Mouse (Mus musculus): ENCODE measurements around the gene Rnf227. TPM values are rescaled to one million over a fixed set of nuclear protein-coding genes. Genes with fewer than 3 reads are reported as not detected.
A peak's percentile ranks its signal among the peaks of the same experiment; 100 is the strongest.

Gene Rnf227
- polyA plus RNA-seq, 1 experiment from 2014 or later, result 34.9 TPM

DNA sequence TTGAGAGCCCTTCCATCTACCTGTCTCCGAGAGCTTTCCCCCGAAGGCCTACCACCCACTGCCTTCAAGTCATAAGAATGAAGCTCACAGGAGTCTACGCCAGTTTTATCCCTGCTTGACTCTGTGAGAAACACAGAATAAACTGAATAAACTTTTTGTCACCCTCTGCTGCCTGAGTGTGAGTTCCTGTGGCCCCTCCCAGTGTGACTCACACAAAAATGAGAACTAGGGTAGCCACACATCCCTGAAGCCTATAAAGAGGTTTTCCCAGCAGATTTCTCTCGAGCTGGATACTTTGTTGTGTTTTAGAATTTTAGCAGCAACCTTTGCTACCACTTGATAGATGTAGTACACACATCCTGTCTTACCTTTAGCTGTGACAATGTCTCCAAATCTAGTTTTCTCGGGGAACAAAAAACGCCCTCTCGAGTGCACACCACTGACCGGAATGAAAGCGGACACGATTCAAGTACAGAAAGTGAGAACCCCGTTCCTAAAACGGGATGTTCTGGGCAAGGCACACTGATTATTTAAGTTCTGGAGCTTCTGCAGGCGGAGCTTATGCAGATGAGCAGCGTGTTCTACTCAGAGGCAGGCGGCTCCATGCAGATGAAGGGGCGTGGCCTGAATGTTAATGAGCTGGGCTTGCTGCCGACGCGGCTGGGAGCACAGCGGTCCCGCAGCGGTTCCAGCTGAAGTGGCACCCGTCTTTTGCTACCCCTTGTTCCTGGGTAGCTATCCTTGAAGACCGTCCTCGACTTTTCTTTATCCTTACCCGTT lies 14.4 kb upstream of the Rnf227 start, which contains the start of gene Kcnab3:
TSS of gene Kcnab3 (plus strand) at position 631 of the 780 bp plus-strand sequence.
- no peaks in the 10 kb centered on the region for H3K9me3 ChIP-seq (ENCODE audit: control insufficient read depth, low read length)
- peak within 1 kb of the TSS; percentile 46 for H3K4me3 ChIP-seq (ENCODE audit: low read depth, low read length)
- peak within 1 kb of the TSS; percentile 93 for H3K4me2 ChIP-seq (replicated peaks; ENCODE audit: low read depth, low read length)
- ATAC-seq (ENCODE audit: low FRiP score) (peak; percentile 60; the same call in 1 of the 2 replicates), DNase-seq (ENCODE audit: low spot score) (peak; percentile 89)
- peaks cover 13% of the 10 kb centered on the region for H3K27me3 ChIP-seq (ENCODE audit: control insufficient read depth, insufficient read depth, low read length)
- H3K36me3 ChIP-seq (ENCODE audit: control insufficient read depth, insufficient read depth, low read length), result no peaks in the 10 kb centered on the region
- 12% methylated on average over 26 of the region's 26 CpGs for WGBS
- peaks cover 10% of the 10 kb centered on the region for H3K4me1 ChIP-seq (replicated peaks; ENCODE audit: control insufficient read depth, insufficient read depth, low read length)
- peak within 1 kb of the TSS; percentile 62 for H3K9ac ChIP-seq (ENCODE audit: low read depth, low read length)
- H3K27ac ChIP-seq (ENCODE audit: low read depth, low read length), result no peak within 1 kb of the TSS

DNA sequence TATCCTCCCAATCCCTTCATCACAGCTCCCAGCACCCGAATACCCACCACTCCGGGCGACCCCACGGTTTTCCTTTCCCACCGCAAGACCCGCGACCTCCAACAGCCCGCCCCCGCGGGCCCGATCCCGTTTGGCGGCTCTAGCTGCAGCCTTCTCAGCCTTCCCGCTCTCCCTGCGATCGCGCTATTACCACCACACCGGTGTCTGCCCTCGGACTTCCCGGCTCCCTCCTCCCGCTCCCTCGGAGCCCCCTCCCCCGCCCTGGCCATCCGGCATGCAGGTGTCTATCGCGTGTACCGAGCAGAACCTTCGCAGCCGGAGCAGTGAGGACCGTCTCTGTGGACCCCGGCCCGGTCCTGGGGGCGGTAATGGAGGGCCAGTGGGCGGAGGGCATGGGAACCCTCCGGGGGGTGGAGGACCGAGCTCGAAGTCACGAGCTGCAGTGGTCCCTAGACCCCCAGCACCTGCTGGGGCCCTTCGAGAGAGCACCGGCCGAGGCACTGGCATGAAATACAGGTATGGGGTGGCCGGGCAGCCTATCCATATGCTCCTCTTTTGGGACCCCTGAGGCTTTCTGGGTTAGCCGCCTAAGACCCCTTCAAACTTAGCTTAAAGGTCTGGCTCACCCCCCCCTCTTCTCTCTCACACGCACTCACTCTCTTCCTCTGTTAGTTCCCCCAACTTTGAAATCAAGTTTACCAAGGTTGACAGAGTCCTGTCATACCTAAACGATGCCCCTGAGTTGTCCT lies 13.7 kb upstream of the Rnf227 start:
- H3K4me1 ChIP-seq (replicated peaks; ENCODE audit: control insufficient read depth, insufficient read depth, low read length), result peaks cover 12% of the 10 kb centered on the region
- no peak overlapping the region for H3K27ac ChIP-seq (ENCODE audit: low read depth, low read length)

DNA sequence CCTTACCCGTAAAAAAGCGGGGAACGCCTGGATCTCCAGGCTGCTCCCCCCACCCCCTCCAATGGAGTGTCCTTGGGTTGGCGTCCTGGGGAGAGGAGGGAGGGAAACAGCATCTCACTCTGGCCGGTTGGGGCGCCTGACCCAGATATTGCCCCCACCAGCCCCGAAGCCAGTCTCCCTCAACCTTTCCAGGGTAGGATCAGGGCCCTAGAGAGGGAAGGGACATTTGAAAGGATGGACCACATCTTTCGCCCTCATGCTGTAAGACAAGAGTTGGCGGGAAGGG lies 13.2 kb upstream of the Rnf227 start:
- Histone ChIP-seq H3K9ac (ENCODE audit: low read depth, low read length) (no peak overlapping the region), H3K4me3 (ENCODE audit: low read depth, low read length) (peak overlapping the region; percentile 46; the same call in 1 of the 2 replicates), H3K27ac (ENCODE audit: low read depth, low read length) (no peak overlapping the region), H3K36me3 (ENCODE audit: control insufficient read depth, insufficient read depth, low read length) (no peaks in the 10 kb centered on the region), H3K4me1 (replicated peaks; ENCODE audit: control insufficient read depth, insufficient read depth, low read length) (peaks cover 10% of the 10 kb centered on the region), H3K4me2 (replicated peaks; ENCODE audit: low read depth, low read length) (peak overlapping the region; percentile 93; the same call in 1 of the 2 replicates), H3K9me3 (ENCODE audit: control insufficient read depth, low read length) (no peaks in the 10 kb centered on the region), H3K27me3 (ENCODE audit: control insufficient read depth, insufficient read depth, low read length) (peaks cover 13% of the 10 kb centered on the region)
- 7% methylated on average over 9 of the region's 9 CpGs for WGBS
- DNase-seq (ENCODE audit: low spot score) (no peak), ATAC-seq (ENCODE audit: low FRiP score) (no peak)

More for the DNA sequence above, 13.7 kb upstream of the Rnf227 start:
- DNase-seq (ENCODE audit: low spot score) (no peak), ATAC-seq (ENCODE audit: low FRiP score) (peak; percentile 38; the same call in 1 of the 2 replicates)
- no peaks in the 10 kb centered on the region for H3K36me3 ChIP-seq (ENCODE audit: control insufficient read depth, insufficient read depth, low read length)
- peak overlapping the region; percentile 62 for H3K9ac ChIP-seq (ENCODE audit: low read depth, low read length)
- peak overlapping the region; percentile 46 for H3K4me3 ChIP-seq (ENCODE audit: low read depth, low read length)
- WGBS, result 1% methylated on average over 44 of the region's 45 CpGs
- peak overlapping the region; percentile 93 for H3K4me2 ChIP-seq (replicated peaks; ENCODE audit: low read depth, low read length)
- H3K27me3 ChIP-seq (ENCODE audit: control insufficient read depth, insufficient read depth, low read length), result peaks cover 13% of the 10 kb centered on the region
- H3K9me3 ChIP-seq (ENCODE audit: control insufficient read depth, low read length), result no peaks in the 10 kb centered on the region

DNA sequence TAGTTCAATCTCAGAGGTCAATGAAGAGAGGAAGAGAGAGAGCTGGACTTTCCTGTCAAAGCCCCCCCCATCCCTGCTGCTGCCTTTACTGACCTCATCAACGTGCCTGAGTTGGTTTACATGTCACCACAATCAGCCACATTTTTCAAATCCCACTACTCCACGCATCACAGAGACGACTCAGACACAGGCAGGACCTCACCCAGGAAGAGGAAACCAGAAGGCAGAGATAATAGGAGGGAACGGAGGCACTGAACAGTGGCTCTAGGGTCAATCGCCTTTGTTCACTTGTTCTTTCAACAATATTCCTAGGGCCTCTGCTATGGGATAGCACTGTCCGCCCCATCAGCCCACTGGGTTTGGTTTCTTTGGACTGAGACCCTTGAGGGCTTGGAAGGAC lies 12.6 kb upstream of the Rnf227 start:
- WGBS, result 41% methylated on average over 6 of the region's 6 CpGs
- ATAC-seq (ENCODE audit: low FRiP score), result no peak
- DNase-seq (ENCODE audit: low spot score), result no peak
- Histone ChIP-seq H3K4me1 (replicated peaks; ENCODE audit: control insufficient read depth, insufficient read depth, low read length) (peaks cover 9% of the 10 kb centered on the region), H3K36me3 (ENCODE audit: control insufficient read depth, insufficient read depth, low read length) (no peaks in the 10 kb centered on the region), H3K9ac (ENCODE audit: low read depth, low read length) (no peak overlapping the region), H3K27me3 (ENCODE audit: control insufficient read depth, insufficient read depth, low read length) (peaks cover 13% of the 10 kb centered on the region), H3K27ac (ENCODE audit: low read depth, low read length) (no peak overlapping the region), H3K4me3 (ENCODE audit: low read depth, low read length) (no peak overlapping the region), H3K9me3 (ENCODE audit: control insufficient read depth, low read length) (no peaks in the 10 kb centered on the region), H3K4me2 (replicated peaks; ENCODE audit: low read depth, low read length) (no peak overlapping the region)

DNA sequence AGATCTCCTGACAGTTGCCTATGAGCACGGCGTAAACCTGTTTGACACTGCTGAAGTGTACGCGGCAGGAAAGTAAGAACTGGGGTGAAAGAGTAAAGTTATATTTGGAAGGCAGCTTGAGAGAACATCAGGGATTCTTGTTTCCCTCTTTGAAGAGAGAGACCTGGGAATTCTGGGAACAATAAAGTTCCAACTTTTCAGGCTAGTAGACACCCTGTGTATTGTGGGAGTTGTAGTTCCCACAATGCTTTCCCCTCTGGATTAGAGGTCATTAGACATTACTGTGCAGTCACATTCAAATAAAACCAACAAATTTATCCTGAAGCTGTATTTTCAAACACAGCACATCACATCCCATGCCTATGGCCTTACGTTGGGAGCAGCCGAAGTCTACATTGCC lies 11.7 kb upstream of the Rnf227 start:
- no peak for DNase-seq (ENCODE audit: low spot score)
- Histone ChIP-seq H3K4me1 (replicated peaks; ENCODE audit: control insufficient read depth, insufficient read depth, low read length) (peaks cover 9% of the 10 kb centered on the region), H3K9me3 (ENCODE audit: control insufficient read depth, low read length) (no peaks in the 10 kb centered on the region), H3K4me2 (replicated peaks; ENCODE audit: low read depth, low read length) (no peak overlapping the region), H3K36me3 (ENCODE audit: control insufficient read depth, insufficient read depth, low read length) (no peaks in the 10 kb centered on the region), H3K27ac (ENCODE audit: low read depth, low read length) (no peak overlapping the region), H3K27me3 (ENCODE audit: control insufficient read depth, insufficient read depth, low read length) (peaks cover 13% of the 10 kb centered on the region), H3K4me3 (ENCODE audit: low read depth, low read length) (no peak overlapping the region), H3K9ac (ENCODE audit: low read depth, low read length) (no peak overlapping the region)
- 96% methylated on average over 6 of the region's 6 CpGs for WGBS
- ATAC-seq (ENCODE audit: low FRiP score), result no peak

DNA sequence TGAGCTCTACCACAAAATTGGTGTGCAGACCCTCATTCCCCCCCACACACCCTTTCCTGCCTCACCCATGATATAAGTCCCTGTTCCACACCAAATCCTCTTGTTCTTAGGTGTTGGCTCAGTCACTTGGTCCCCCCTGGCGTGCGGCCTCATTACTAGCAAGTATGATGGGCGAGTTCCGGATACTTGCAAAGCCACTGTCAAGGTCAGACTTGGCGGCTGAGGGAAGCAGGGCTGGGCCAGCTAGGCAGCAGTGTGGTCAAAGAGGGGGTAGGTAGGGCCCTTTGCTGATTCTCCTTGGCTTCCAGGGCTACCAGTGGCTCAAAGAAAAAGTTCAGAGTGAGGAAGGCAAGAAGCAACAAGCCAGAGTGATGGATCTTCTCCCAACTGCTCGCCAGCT lies 9.1 kb upstream of the Rnf227 start:
- Histone ChIP-seq H3K27ac (ENCODE audit: low read depth, low read length) (no peak overlapping the region), H3K9me3 (ENCODE audit: control insufficient read depth, low read length) (no peaks in the 10 kb centered on the region), H3K9ac (ENCODE audit: low read depth, low read length) (peak overlapping the region; percentile 34), H3K36me3 (ENCODE audit: control insufficient read depth, insufficient read depth, low read length) (no peaks in the 10 kb centered on the region), H3K4me1 (replicated peaks; ENCODE audit: control insufficient read depth, insufficient read depth, low read length) (peaks cover 9% of the 10 kb centered on the region), H3K27me3 (ENCODE audit: control insufficient read depth, insufficient read depth, low read length) (peaks cover 13% of the 10 kb centered on the region), H3K4me3 (ENCODE audit: low read depth, low read length) (no peak overlapping the region), H3K4me2 (replicated peaks; ENCODE audit: low read depth, low read length) (no peak overlapping the region)
- DNase-seq (ENCODE audit: low spot score) (no peak), ATAC-seq (ENCODE audit: low FRiP score) (no peak)
- 88% methylated on average over 6 of the region's 6 CpGs for WGBS

DNA sequence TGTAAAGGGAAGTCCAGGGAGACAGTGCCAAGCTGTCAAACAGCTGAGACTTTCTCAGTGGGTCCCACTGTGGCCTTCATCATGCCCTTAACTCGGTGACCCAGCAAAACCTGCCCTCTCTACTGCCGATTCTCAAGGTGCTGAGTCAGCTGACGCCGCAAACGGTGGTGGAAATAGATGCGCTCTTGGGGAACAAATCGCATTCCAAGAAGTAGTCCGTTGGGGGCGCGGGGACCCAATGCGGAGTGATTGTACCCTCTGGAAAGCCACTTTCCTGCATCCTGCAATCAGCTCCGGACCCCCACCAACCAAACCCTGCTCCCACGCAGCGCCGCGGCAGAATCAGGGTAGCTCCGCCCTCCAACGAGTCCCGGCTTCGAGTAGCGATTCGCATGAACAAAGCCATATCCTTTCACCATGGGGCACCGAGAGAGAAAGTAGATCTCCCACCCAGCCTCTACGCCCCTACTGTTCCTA lies 8.3 kb upstream of the Rnf227 start:
- WGBS, result 3% methylated on average over 24 of the region's 24 CpGs
- Histone ChIP-seq H3K27me3 (ENCODE audit: control insufficient read depth, insufficient read depth, low read length) (peaks cover 6% of the 10 kb centered on the region), H3K9me3 (ENCODE audit: control insufficient read depth, low read length) (no peaks in the 10 kb centered on the region)

DNA sequence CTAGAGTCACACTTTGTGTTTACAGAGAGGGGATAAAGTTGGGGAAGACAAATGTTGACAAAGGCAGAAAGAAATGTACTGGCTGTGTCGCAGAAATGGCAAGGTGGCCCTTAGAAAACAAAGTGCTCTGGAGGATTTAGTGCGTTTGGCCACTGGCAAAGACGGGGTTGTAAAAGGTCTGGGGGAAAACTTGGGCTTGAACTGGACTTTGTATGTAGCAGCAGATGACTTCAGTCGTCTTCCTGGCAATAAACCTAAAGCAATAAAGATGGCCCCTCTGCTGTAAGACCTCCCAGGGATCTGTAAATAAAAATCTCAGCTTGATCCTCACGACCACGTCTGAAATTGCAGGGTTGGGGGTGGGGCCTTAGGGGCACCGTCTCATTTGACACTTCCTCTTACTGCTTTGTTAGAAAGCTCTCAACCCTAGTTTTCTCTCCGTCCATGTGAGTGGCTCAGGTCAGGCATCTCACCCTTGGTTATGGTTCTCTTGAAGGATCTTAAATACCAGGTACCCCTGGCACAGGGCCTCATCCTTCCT lies 7.5 kb upstream of the Rnf227 start:
- ATAC-seq (ENCODE audit: low FRiP score) (no peak), DNase-seq (ENCODE audit: low spot score) (no peak)
- Histone ChIP-seq H3K36me3 (ENCODE audit: control insufficient read depth, insufficient read depth, low read length) (no peaks in the 10 kb centered on the region), H3K4me1 (replicated peaks; ENCODE audit: control insufficient read depth, insufficient read depth, low read length) (peaks cover 2% of the 10 kb centered on the region), H3K9me3 (ENCODE audit: control insufficient read depth, low read length) (no peaks in the 10 kb centered on the region), H3K27me3 (ENCODE audit: control insufficient read depth, insufficient read depth, low read length) (no peaks in the 10 kb centered on the region; the same call in 1 of the 2 replicates), H3K4me2 (replicated peaks; ENCODE audit: low read depth, low read length) (no peak overlapping the region), H3K9ac (ENCODE audit: low read depth, low read length) (peak overlapping the region; percentile 34), H3K27ac (ENCODE audit: low read depth, low read length) (no peak overlapping the region), H3K4me3 (ENCODE audit: low read depth, low read length) (no peak overlapping the region; the same call in 1 of the 2 replicates)
- WGBS, result 37% methylated on average over 8 of the region's 8 CpGs

More for the DNA sequence above, 8.3 kb upstream of the Rnf227 start:
- Histone ChIP-seq H3K27ac (ENCODE audit: low read depth, low read length) (peak overlapping the region; percentile 34; the same call in 1 of the 2 replicates), H3K4me3 (ENCODE audit: low read depth, low read length) (peak overlapping the region; percentile 27), H3K9ac (ENCODE audit: low read depth, low read length) (peak overlapping the region; percentile 34), H3K4me1 (replicated peaks; ENCODE audit: control insufficient read depth, insufficient read depth, low read length) (peaks cover 2% of the 10 kb centered on the region), H3K4me2 (replicated peaks; ENCODE audit: low read depth, low read length) (peak overlapping the region; percentile 36), H3K36me3 (ENCODE audit: control insufficient read depth, insufficient read depth, low read length) (no peaks in the 10 kb centered on the region)
- peak; percentile 51; the same call in 1 of the 2 replicates for ATAC-seq (ENCODE audit: low FRiP score)
- peak; percentile 86 for DNase-seq (ENCODE audit: low spot score)

Data from hindbrain, embryonic 11.5 days (tissue).